Mouse (Mus musculus): Measurements from ENCODE around the gene Plpp3.

The Plpp3 gene

GRCm38 (mm10) chr4:105186654-105187053, 29.5 kb downstream of the Plpp3 start:
- H3K4me1 ChIP-seq (replicated peaks; ENCODE audit: low read depth, low read length): peaks cover 49% of the 10 kb centered on the region
- no peak overlapping the region for H3K4me3 ChIP-seq (replicated peaks; ENCODE audit: low read length)
- no peaks in the 10 kb centered on the region for H3K27me3 ChIP-seq (ENCODE audit: insufficient read depth, low read length)
- TF ChIP-seq CTCF (conservative IDR thresholded peaks at IDR 0.05; ENCODE audit: low read length) (no peak), NANOG (IDR thresholded peaks at IDR 0.05; ENCODE audit: borderline replicate concordance, low read length) (no peak), POU5F1 (IDR thresholded peaks at IDR 0.05; ENCODE audit: borderline replicate concordance, low read length) (no peak)
- no peaks in the 10 kb centered on the region for H3K36me3 ChIP-seq (ENCODE audit: insufficient read depth, low read length)
- H3K9me3 ChIP-seq (ENCODE audit: low read length): no peaks in the 10 kb centered on the region

- Histone ChIP-seq H3K27me3 (ENCODE audit: insufficient read depth, low read length) (no peaks in the 10 kb centered on the region), H3K36me3 (ENCODE audit: insufficient read depth, low read length) (no peaks in the 10 kb centered on the region), H3K4me1 (replicated peaks; ENCODE audit: low read depth, low read length) (peaks cover 44% of the 10 kb centered on the region), H3K9me3 (ENCODE audit: low read length) (no peaks in the 10 kb centered on the region), H3K4me3 (replicated peaks; ENCODE audit: low read length) (no peak overlapping the region)
- TF ChIP-seq CTCF (conservative IDR thresholded peaks at IDR 0.05; ENCODE audit: low read length): no peak
- no peak for TF ChIP-seq POU5F1 (IDR thresholded peaks at IDR 0.05; ENCODE audit: borderline replicate concordance, low read length)
- TF ChIP-seq NANOG (IDR thresholded peaks at IDR 0.05; ENCODE audit: borderline replicate concordance, low read length): no peak
These were observed 30.7 kb downstream of the Plpp3 start for GRCm38 (mm10) chr4:105187873-105188272.

- H3K4me3 ChIP-seq (replicated peaks; ENCODE audit: low read length): no peak overlapping the region
- TF ChIP-seq CTCF (conservative IDR thresholded peaks at IDR 0.05; ENCODE audit: low read length) (no peak), POU5F1 (IDR thresholded peaks at IDR 0.05; ENCODE audit: borderline replicate concordance, low read length) (no peak), NANOG (IDR thresholded peaks at IDR 0.05; ENCODE audit: borderline replicate concordance, low read length) (no peak)
- H3K27me3 ChIP-seq (ENCODE audit: insufficient read depth, low read length): no peaks in the 10 kb centered on the region
- H3K36me3 ChIP-seq (ENCODE audit: insufficient read depth, low read length): no peaks in the 10 kb centered on the region
- no peaks in the 10 kb centered on the region for H3K9me3 ChIP-seq (ENCODE audit: low read length)
- peaks cover 48% of the 10 kb centered on the region for H3K4me1 ChIP-seq (replicated peaks; ENCODE audit: low read depth, low read length)
These were observed 31.7 kb downstream of the Plpp3 start for GRCm38 (mm10) chr4:105188801-105189200.

GRCm38 (mm10) chr4:105190826-105191225, 33.7 kb downstream of the Plpp3 start:
- H3K9me3 ChIP-seq (ENCODE audit: low read length): no peaks in the 10 kb centered on the region
- H3K27me3 ChIP-seq (ENCODE audit: insufficient read depth, low read length): no peaks in the 10 kb centered on the region
- TF ChIP-seq NANOG (IDR thresholded peaks at IDR 0.05; ENCODE audit: borderline replicate concordance, low read length) (no peak), CTCF (conservative IDR thresholded peaks at IDR 0.05; ENCODE audit: low read length) (no peak), POU5F1 (IDR thresholded peaks at IDR 0.05; ENCODE audit: borderline replicate concordance, low read length) (no peak)
- no peak overlapping the region for H3K4me3 ChIP-seq (replicated peaks; ENCODE audit: low read length)
- no peaks in the 10 kb centered on the region for H3K36me3 ChIP-seq (ENCODE audit: insufficient read depth, low read length)
- peaks cover 53% of the 10 kb centered on the region for H3K4me1 ChIP-seq (replicated peaks; ENCODE audit: low read depth, low read length)

- peaks cover 60% of the 10 kb centered on the region for H3K4me1 ChIP-seq (replicated peaks; ENCODE audit: low read depth, low read length)
- no peaks in the 10 kb centered on the region for H3K9me3 ChIP-seq (ENCODE audit: low read length)
- no peak overlapping the region for H3K4me3 ChIP-seq (replicated peaks; ENCODE audit: low read length)
- no peaks in the 10 kb centered on the region for H3K36me3 ChIP-seq (ENCODE audit: insufficient read depth, low read length)
- TF ChIP-seq POU5F1 (IDR thresholded peaks at IDR 0.05; ENCODE audit: borderline replicate concordance, low read length) (no peak), CTCF (conservative IDR thresholded peaks at IDR 0.05; ENCODE audit: low read length) (no peak), NANOG (IDR thresholded peaks at IDR 0.05; ENCODE audit: borderline replicate concordance, low read length) (no peak)
- no peaks in the 10 kb centered on the region for H3K27me3 ChIP-seq (ENCODE audit: insufficient read depth, low read length)
These were observed 34.4 kb downstream of the Plpp3 start for GRCm38 (mm10) chr4:105191550-105191949.

GRCm38 (mm10) chr4:105192665-105193064, 35.5 kb downstream of the Plpp3 start:
- Histone ChIP-seq H3K4me3 (replicated peaks; ENCODE audit: low read length) (no peak overlapping the region), H3K9me3 (ENCODE audit: low read length) (no peaks in the 10 kb centered on the region), H3K27me3 (ENCODE audit: insufficient read depth, low read length) (no peaks in the 10 kb centered on the region), H3K36me3 (ENCODE audit: insufficient read depth, low read length) (no peaks in the 10 kb centered on the region), H3K4me1 (replicated peaks; ENCODE audit: low read depth, low read length) (peaks cover 71% of the 10 kb centered on the region)
- TF ChIP-seq CTCF (conservative IDR thresholded peaks at IDR 0.05; ENCODE audit: low read length) (no peak), NANOG (IDR thresholded peaks at IDR 0.05; ENCODE audit: borderline replicate concordance, low read length) (no peak), POU5F1 (IDR thresholded peaks at IDR 0.05; ENCODE audit: borderline replicate concordance, low read length) (no peak)

- Histone ChIP-seq H3K4me3 (replicated peaks; ENCODE audit: low read length) (peak overlapping the region; percentile 59), H3K9me3 (ENCODE audit: low read length) (no peaks in the 10 kb centered on the region), H3K27me3 (ENCODE audit: insufficient read depth, low read length) (no peaks in the 10 kb centered on the region), H3K36me3 (ENCODE audit: insufficient read depth, low read length) (peaks cover 5% of the 10 kb centered on the region), H3K4me1 (replicated peaks; ENCODE audit: low read depth, low read length) (peaks cover 86% of the 10 kb centered on the region)
- TF ChIP-seq NANOG (IDR thresholded peaks at IDR 0.05; ENCODE audit: borderline replicate concordance, low read length): no peak
- TF ChIP-seq CTCF (conservative IDR thresholded peaks at IDR 0.05; ENCODE audit: low read length): no peak
- no peak for TF ChIP-seq POU5F1 (IDR thresholded peaks at IDR 0.05; ENCODE audit: borderline replicate concordance, low read length)
These were observed 38.1 kb downstream of the Plpp3 start for GRCm38 (mm10) chr4:105195256-105195655.

GRCm38 (mm10) chr4:105196099-105196498, 39.0 kb downstream of the Plpp3 start:
- TF ChIP-seq CTCF (conservative IDR thresholded peaks at IDR 0.05; ENCODE audit: low read length) (no peak), NANOG (IDR thresholded peaks at IDR 0.05; ENCODE audit: borderline replicate concordance, low read length) (0 out of 2 replicates have a peak, but pooled peaks have one; percentile 16)
- H3K4me3 ChIP-seq (replicated peaks; ENCODE audit: low read length): peak overlapping the region; percentile 59

More at GRCm38 (mm10) chr4:105196099-105196498, 39.0 kb downstream of the Plpp3 start:
- H3K4me1 ChIP-seq (replicated peaks; ENCODE audit: low read depth, low read length): peaks cover 88% of the 10 kb centered on the region
- peaks cover 5% of the 10 kb centered on the region for H3K36me3 ChIP-seq (ENCODE audit: insufficient read depth, low read length)
- H3K27me3 ChIP-seq (ENCODE audit: insufficient read depth, low read length): no peaks in the 10 kb centered on the region
- no peaks in the 10 kb centered on the region for H3K9me3 ChIP-seq (ENCODE audit: low read length)
